Mouse (Mus musculus) skeletal muscle tissue, adult 2 months (tissue): Measurements from ENCODE around the gene Ksr2.
A peak's percentile ranks its signal among the peaks of the same experiment; 100 is the strongest.

Experiments used
- DNase-seq: peaks from one replicate; pipeline ENCODE4 v3.0.0-alpha.2; 2012; ENCODE audit warnings: low read depth, low spot score

The Ksr2 gene

GRCm38 (mm10) chr5:117781178-117781577, 367.4 kb downstream of the Ksr2 start:
- no peak for DNase-seq

GRCm38 (mm10) chr5:117790071-117790470, 376.3 kb downstream of the Ksr2 start:
- DNase-seq, result peak; percentile 30

GRCm38 (mm10) chr5:117791875-117792274, 378.1 kb downstream of the Ksr2 start:
- no peak for DNase-seq

GRCm38 (mm10) chr5:117800849-117801248, 387.0 kb downstream of the Ksr2 start:
- DNase-seq, result no peak

GRCm38 (mm10) chr5:117802071-117802521, 388.3 kb downstream of the Ksr2 start:
- peak; percentile 92 for DNase-seq

- no peak for DNase-seq
Observed at GRCm38 (mm10) chr5:117803551-117803950, 389.8 kb downstream of the Ksr2 start.

GRCm38 (mm10) chr5:117810930-117811329, 397.1 kb downstream of the Ksr2 start:
- no peak for DNase-seq

- no peak for DNase-seq
Observed at GRCm38 (mm10) chr5:117818800-117819199, 405.0 kb downstream of the Ksr2 start.

- DNase-seq, result peak; percentile 41
Observed at GRCm38 (mm10) chr5:117820445-117820844, 406.6 kb downstream of the Ksr2 start.

- no peak for DNase-seq
Observed at GRCm38 (mm10) chr5:117823811-117824210, 410.0 kb downstream of the Ksr2 start.

- DNase-seq, result no peak
Observed at GRCm38 (mm10) chr5:117824486-117824885, 410.7 kb downstream of the Ksr2 start.
